Mouse (Mus musculus) hindbrain, embryonic 15.5 days (tissue): ENCODE data around the gene Zfp1. TPM values are rescaled to one million over a fixed set of nuclear protein-coding genes. Genes with fewer than 3 reads are reported as not detected.
A peak's percentile ranks its signal among the peaks of the same experiment; 100 is the strongest.

Experiments
- ATAC-seq: fragments of 200-750 bp; cut with Nextera tagmentation; 2 replicates; pipeline ENCODE4 v1.8.0; 2017; ENCODE audit warnings: low read depth, moderate number of reproducible peaks, moderate TSS enrichment; ENCODE audit not compliant: low FRiP score
- H3K27ac ChIP-seq: fragments of 300-500 bp; sonication (generic); replicated peaks from 2 replicates; pipeline ENCODE4 v1.5.1; 2015; ENCODE audit warnings: mild to moderate bottlenecking, inconsistent platforms
- H3K27me3 ChIP-seq: fragments of 300-500 bp; sonication (generic); 2 replicates; pipeline ENCODE4 v1.6.1; 2015; ENCODE audit warnings: control low read depth, inconsistent platforms
- H3K36me3 ChIP-seq: fragments of 300-500 bp; sonication (generic); 2 replicates; pipeline ENCODE4 v1.6.1; 2015; ENCODE audit warnings: control low read depth, inconsistent platforms
- H3K4me1 ChIP-seq: fragments of 300-500 bp; sonication (generic); replicated peaks from 2 replicates; pipeline ENCODE4 v1.6.1; 2015; ENCODE audit warnings: control low read depth, inconsistent platforms
- H3K4me2 ChIP-seq: fragments of 300-500 bp; sonication (generic); 2 replicates; pipeline ENCODE4 v1.6.1; 2015; ENCODE audit warnings: moderate library complexity, mild to moderate bottlenecking, inconsistent platforms
- H3K4me3 ChIP-seq: fragments of 300-500 bp; sonication (generic); 2 replicates; pipeline ENCODE4 v1.5.1; 2015; ENCODE audit warnings: mild to moderate bottlenecking, inconsistent platforms
- H3K9ac ChIP-seq: fragments of 300-500 bp; sonication (generic); 2 replicates; pipeline ENCODE4 v1.6.1; 2015; ENCODE audit warnings: inconsistent platforms
- H3K9me3 ChIP-seq: fragments of 300-500 bp; sonication (generic); 2 replicates; pipeline ENCODE4 v1.6.1; 2016; ENCODE audit warnings: control low read depth, inconsistent platforms
- WGBS: fragments of 180-500 bp; shearing (Covaris S2); methylation state at CpG from one replicate; pipeline ENCODE4 v1.1.7; 2015; 5-methylcytosine and 5-hydroxymethylcytosine counted together
- microRNA-seq: library from miRNA; unstranded; fragments of <30 nt; microRNA quantifications from one replicate; pipeline ENCODE4, GENCODE M21; 2016
- polyA plus RNA-seq: library from polyadenylated mRNA; unstranded; fragments of >200 nt; fragmentation: Nextera tagmentation; extraction: Ambion mirVana; gene quantifications from 2 replicates; pipeline ENCODE4 v1.2.1, GENCODE M21; 2015

The Zfp1 gene
- polyA plus RNA-seq, 1 experiment from 2014 or later = 25.9 TPM

DNA sequence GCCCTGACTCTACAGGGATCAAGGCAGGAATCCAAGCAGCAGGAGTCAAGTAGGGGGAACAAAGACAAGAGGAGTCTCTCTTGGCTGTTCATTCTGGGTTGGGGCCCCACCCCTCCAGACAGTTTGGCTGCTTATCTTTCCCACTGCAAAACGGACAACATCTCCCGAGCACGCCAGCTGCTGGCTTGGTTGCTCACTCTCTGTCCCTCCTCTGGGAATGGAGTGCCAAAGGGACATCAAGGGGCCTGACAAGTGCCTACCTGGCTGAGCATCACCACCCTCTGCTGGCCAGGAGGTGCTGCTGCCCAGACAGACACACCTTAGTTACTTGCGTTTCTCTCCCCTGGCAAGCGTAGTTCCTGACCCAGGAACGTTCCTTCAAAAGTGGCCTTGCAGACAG lies 74.7 kb downstream of the Zfp1 start:
- WGBS = 38% methylated on average over 6 of the region's 6 CpGs
- Histone ChIP-seq H3K27ac (peak overlapping the region; percentile 88), H3K9me3 (no peaks in the 10 kb centered on the region), H3K9ac (peak overlapping the region; percentile 20; the same call in 1 of the 2 replicates), H3K4me3 (no peak overlapping the region), H3K4me1 (peaks cover 35% of the 10 kb centered on the region), H3K4me2 (peak overlapping the region; percentile 28; the same call in 1 of the 2 replicates), H3K27me3 (no peaks in the 10 kb centered on the region), H3K36me3 (peaks cover 17% of the 10 kb centered on the region)
- no peak for ATAC-seq

DNA sequence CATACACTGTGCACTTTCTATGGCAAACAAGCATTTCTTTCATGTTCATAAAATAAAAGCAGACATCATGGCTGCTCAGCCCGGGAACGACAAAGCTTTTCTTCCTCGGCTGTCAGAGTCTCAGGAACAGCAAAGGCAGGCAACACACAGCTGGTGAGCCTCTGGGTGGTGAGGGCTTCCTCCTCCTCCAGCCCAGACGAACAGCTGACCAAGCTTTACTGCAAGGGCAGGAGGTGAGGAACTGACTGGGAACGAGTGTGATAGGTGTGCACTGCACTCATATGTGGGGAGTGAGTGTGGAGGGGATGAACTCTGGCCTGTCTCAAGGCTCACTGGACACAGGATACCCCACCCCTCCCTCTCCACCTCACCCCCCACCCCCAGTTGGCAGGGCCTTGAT lies 75.7 kb downstream of the Zfp1 start:
- Histone ChIP-seq H3K9me3 (no peaks in the 10 kb centered on the region), H3K4me2 (no peak overlapping the region), H3K9ac (no peak overlapping the region), H3K4me3 (no peak overlapping the region), H3K36me3 (peaks cover 11% of the 10 kb centered on the region), H3K4me1 (peaks cover 35% of the 10 kb centered on the region), H3K27me3 (no peaks in the 10 kb centered on the region), H3K27ac (0 out of 2 replicates have a peak overlapping the region, but pooled peaks have one; percentile 26)
- 36% methylated on average over 5 of the region's 5 CpGs for WGBS
- ATAC-seq = no peak

DNA sequence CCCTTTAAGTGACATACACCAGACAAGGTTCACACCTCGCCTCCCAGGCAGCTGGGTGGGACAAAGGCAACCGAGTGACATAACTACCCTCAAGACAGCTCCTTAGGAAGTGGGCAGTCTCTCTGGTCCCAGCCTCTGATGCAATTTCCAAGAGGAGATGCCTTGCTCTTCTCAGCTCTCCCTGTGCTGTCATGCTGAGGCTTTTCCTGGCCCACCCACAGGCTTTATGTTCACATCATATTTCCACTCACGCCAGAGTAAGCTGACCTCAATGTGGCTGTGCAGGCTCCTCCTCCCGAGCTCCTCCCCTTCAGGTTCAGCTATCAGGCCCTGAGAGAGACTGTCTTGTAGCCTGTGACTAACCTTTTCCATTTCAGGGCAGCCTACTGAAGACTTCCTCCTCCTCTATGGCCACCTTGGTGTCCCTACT lies 76.9 kb downstream of the Zfp1 start:
- Histone ChIP-seq H3K4me1 (peaks cover 35% of the 10 kb centered on the region), H3K27me3 (no peaks in the 10 kb centered on the region), H3K9ac (no peak overlapping the region), H3K36me3 (peaks cover 4% of the 10 kb centered on the region), H3K4me3 (no peak overlapping the region), H3K4me2 (no peak overlapping the region), H3K27ac (no peak overlapping the region; the same call in 1 of the 2 replicates), H3K9me3 (no peaks in the 10 kb centered on the region)
- no peak for ATAC-seq
- 70% methylated on average over 4 of the region's 4 CpGs for WGBS

Small RNA genes lying within 50 kb of the gene (microRNA-seq; reads per million reads assigned to microRNA genes)
- gene Mir7076 = not detected

Other genes starting within 250 kb of the Zfp1 start
- 0.63 and 0.96 TPM in 2 replicates for gene Fa2h, start 249.6 kb upstream of the Zfp1 start, polyA plus RNA-seq
- gene Wdr59, start 121.3 kb upstream of the Zfp1 start, polyA plus RNA-seq = 7.3 and 8.1 TPM in 2 replicates
- 102 and 106 TPM in 2 replicates for gene Znrf1, start 107.3 kb upstream of the Zfp1 start, polyA plus RNA-seq
- 0.91 and 1.2 TPM in 2 replicates for gene Ldhd, start 13.0 kb upstream of the Zfp1 start, polyA plus RNA-seq
- 1.00 and 1.9 TPM in 2 replicates for gene Ctrb1, start 47.6 kb downstream of the Zfp1 start, polyA plus RNA-seq
- gene Bcar1, start 100.4 kb downstream of the Zfp1 start, polyA plus RNA-seq = 46.5 and 54.2 TPM in 2 replicates
- 201 TPM in 2 replicates for gene Cfdp1, start 210.9 kb downstream of the Zfp1 start, polyA plus RNA-seq
- gene Tmem170, start 233.3 kb downstream of the Zfp1 start, polyA plus RNA-seq = 4.3 and 4.9 TPM in 2 replicates